Mouse (Mus musculus) central nervous system, embryonic 14 days (tissue): ENCODE data around the gene Wfs1. TPM values are rescaled to one million over a fixed set of nuclear protein-coding genes. Genes with fewer than 3 reads are reported as not detected.

Experiments used
- polyA plus RNA-seq: library from polyadenylated mRNA; depleted of rRNA; stranded (reverse); fragments of >200 nt; gene quantifications from 2 replicates; pipeline ENCODE4 v1.2.3, GENCODE M21; 2012; rRNA removed

Wfs1 gene
- polyA plus RNA-seq: 4.8 and 6.8 TPM in 2 replicates

GRCm38 (mm10) chr5:36988781-36989624 is at the start of gene Wfs1:
Wfs1 (minus strand) TSS chr5:36989205.

Other genes with a start within 250 kb of the Wfs1 start
- 23.8 and 24.9 TPM in 2 replicates for gene Bloc1s4, start 240.6 kb downstream of the Wfs1 start, polyA plus RNA-seq
- 204 and 217 TPM in 2 replicates for gene Mrfap1, start 192.4 kb downstream of the Wfs1 start, polyA plus RNA-seq
- 13.7 and 16.2 TPM in 2 replicates for gene Man2b2, start 158.6 kb downstream of the Wfs1 start, polyA plus RNA-seq
- 40.1 and 40.7 TPM in 2 replicates for gene Ppp2r2c, start 120.7 kb downstream of the Wfs1 start, polyA plus RNA-seq
- 7.2 and 8.0 TPM in 2 replicates for gene Gm1043, start 96.2 kb upstream of the Wfs1 start, polyA plus RNA-seq